Mouse (Mus musculus) mouse embryonic stem cell (cell line): ENCODE data around the gene Appl2.

Experiments used
- in situ Hi-C, 2 experiments: fragments of 300-500 bp; cut with MboI; formaldehyde crosslinking; loops; 1 replicate in 1 of 2; 3 replicates in 1 of 2; pipeline ENCODE4 v1.14.3; 2019 to 2020; ENCODE audit warnings: low sequenced_read_pairs in 2 of 2, low pct_unique_long_range_greater_than_20kb in 1 of 2, mixed read lengths in 1 of 2; ENCODE audit not compliant: unreplicated experiment in 1 of 2

Gene Appl2

GRCm38 (mm10) chr10:83605637-83606183 is 42.8 kb downstream of the Appl2 start:
- in situ Hi-C loops = no loop called here

DNA sequence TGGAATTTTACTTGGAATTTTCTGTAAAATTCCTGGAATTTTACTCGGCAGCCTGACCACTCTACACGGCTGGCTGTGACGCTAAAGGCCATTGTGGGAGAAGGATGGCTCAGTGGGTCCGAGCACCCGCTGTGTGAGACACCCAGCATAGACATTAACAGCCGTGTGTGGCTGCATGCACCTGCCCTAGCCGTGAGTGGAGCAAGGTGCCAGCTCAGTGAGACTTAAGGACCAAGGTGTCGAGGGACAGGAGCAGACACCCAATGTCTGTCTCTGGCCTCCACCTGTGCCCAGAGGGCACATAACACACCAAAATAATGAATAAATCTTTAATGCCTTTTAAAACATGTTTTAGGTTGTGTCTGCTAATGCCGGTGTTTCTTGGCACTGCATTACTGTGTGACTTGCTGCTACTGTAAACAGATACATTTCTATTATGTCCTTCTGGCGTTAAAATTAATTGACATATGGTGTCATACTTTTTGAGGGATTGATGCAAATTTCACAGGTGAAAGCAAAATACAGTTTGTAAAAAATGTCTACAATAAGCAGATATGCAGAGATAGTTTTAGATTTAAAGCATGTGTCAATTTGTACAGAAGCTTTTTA is 44.5 kb downstream of the Appl2 start:
- in situ Hi-C loops = no loop called here

DNA sequence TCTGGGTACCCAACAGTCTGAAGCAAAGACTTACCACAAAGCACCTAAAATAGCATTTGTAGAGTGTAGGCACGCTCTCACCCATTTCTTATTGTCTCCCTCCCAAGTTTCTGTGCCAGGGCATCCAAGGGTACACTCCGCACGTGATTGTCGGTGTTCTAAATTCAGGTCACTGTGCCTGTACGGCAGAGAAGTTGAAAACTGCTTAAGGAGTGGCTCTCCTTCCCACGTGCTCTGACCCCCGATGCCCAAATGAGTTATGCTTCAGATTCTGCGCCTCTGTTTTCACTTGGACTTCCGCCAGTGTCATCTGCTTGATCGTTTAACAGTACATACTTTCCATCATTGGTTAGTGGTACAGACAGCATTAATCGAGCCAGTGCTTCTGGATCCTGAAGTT is 47.9 kb downstream of the Appl2 start:
- in situ Hi-C loops = no loop called here

DNA sequence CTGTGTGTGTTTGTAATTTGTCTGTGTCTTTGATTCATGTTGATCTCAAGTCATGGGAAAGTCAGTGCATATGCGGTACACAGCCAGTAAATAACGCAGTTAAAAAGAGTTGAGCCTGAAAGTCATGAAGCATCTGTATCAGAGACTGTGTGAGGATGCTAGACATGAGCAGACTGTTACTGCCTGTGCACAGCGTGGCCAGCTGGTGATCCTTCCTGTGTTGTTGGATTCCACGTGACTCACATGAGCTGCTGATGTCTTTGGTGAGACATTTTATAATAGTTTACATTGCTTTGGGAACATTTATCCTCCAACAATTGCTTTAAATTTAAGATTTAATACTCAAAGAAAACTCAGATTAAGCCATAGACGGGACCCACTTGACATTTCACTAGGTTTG is 54.0 kb downstream of the Appl2 start:
- in situ Hi-C loops = no loop called here

DNA sequence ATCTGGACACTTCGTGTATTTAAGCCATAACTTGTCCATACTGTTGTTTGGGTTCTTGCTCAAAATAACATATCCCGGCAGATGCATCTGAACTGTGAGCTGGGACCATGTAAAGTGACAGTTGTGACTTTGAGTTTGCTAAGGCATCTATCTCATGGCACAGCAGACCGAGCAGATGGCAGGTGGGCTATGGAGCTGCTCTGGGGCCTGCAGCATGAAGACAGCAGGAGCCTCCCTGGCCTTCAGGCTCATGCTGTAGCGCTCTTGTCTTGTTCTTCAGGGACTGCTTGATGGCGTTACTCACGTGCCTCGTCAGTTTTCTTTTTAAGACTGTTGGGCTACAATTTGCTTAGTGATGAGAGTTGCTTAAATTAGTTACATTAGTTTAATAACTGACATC is 55.9 kb downstream of the Appl2 start:
- in situ Hi-C loops = no loop called here

DNA sequence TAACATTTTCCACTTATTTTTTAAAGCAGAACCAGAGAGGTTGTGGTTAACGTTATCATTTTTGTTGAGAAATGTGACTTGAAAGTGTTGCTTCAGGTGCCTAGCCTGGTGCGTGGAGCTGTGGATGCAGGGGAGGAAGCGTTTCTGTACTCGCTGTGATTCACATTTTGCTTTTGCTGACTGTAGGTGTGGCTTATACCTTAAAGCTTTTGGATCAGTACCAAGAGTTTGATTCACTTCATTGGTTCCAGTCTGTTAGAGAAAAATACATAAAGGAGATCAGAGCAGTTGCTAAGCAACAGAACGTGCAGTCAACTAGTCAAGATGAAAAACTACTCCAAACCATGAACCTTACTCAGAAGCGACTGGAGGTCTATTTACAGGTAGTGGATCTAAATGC is 57.7 kb downstream of the Appl2 start:
- in situ Hi-C loops = no loop called here

DNA sequence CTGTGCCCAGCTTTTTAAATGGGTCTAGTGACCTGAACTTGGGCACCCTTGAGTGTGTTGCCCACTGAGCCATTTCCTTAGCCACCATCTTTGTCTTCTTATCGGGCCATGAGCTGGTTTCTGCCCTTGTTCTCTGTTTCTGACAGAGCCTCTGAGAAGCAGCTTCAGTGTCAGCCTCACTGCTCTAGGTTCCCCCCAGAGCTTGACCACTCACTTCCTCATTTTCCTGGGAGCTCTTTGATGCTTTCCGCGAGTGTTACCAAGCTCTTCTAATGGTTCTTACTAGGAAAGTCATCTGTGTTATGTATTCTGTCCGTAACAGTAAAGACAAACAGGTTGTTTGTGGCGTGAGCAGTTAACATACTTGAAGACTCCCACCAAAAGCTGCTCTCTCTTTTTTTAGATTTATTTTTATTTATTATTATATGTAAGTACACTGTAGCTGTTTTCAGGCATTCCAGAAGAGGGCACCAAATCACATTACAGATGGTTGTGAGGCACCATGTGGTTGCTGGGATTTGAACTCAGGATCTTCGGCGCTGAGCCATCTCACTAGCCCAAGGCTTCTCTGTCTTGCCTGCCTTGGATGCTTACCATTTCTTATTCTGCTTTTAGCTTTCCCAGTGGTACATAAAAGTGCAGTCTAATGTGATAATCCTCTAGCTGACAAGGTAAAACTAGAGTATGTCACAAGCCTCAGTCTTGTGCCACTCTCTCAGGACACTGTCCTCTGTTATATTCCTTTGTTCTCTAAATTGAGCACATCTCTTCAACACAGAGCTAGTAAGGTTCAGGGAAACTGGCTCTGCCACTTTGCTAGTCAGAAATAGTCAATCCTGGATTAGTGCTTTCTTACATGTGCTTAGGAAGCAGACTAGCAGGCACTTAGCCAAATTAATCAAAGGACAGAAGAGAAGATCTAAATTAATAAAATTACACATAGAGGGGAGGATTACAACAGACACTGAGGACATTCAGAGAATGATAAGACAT is 82.8 kb downstream of the Appl2 start:
- in situ Hi-C loops = no loop called here

GRCm38 (mm10) chr10:83563005-83563404 is 85.5 kb downstream of the Appl2 start:
- in situ Hi-C loops = no loop called here
